Mouse (Mus musculus): Measurements from ENCODE around the gene Mrpl14.

GRCm38 (mm10) chr17:45746755-45747154 is 60.6 kb downstream of the Mrpl14 start:
- TF ChIP-seq CTCF (IDR thresholded peaks at IDR 0.05; ENCODE audit: low read depth): no peak
- no peak for TF ChIP-seq EP300 (optimal IDR thresholded peaks at IDR 0.05)
